ENCODE assay signal across 11 mouse cellular contexts in the genomic region with DNA sequence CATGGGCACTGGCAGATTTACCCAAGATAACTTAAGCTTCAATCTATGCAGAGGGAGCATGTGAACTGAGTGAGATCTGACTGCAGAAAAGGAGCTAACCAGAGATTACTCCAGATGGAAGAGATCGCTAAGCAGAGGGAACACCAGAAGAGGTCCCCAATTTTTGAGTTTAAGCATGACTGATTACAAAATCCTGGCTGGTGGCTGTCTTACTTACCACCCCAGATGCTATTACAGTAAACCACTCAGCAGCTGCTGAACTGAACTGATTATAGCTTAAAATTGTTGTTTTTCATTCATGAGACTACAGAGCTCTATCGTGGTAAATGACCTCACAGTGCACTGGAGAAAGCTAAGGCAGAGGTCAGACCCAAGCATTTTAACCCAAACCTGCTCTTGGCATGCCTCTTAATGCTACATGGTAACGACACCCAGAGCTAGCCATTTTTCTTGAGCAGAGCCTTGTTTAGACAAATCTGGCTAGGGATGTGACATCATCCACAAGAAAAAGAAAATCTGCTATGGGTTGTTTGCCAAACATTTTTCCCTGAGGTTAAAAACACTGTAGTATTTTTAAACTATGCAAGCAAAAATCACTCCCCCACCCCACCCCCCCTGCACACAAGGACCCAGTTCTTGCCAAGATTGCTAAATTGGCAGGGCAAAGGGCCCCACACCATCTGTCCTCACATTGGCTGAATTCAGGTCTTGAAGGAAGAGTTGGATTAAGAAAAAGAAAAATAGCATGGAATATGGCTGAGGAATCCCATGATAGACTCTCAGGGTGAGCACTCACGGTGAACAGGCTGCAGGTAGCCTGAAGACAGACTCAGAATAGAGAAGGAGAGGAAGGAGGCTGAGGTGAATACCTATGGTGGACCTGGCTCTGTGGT. TPM values are rescaled to one million over a fixed set of nuclear protein-coding genes. Genes with fewer than 3 reads are reported as not detected.
DNase-seq lines count a peak whose midpoint lies in the region; ATAC-seq and TF ChIP-seq lines count a peak whose summit lies in the region.
"Had no signal": no experiment of that assay in that cellular context is flagged by ENCODE, and none has a peak within 500 bp of the region (broad histone marks: within the 10 kb centered on the region; RNA-seq: fewer than 3 reads in every experiment).

No protein-coding gene starts in this region.

- H3K27ac ChIP-seq in midbrain, postnatal 0 days (ENCODE audit: low read depth, low read length): no peak overlapping the region
- no peak overlapping the region for H3K27ac ChIP-seq in midbrain, embryonic 13.5 days
- H3K27ac ChIP-seq in hindbrain, embryonic 16.5 days (ENCODE audit: low read depth, low read length): no peak overlapping the region
- no peak overlapping the region for H3K27ac ChIP-seq in stomach, embryonic 15.5 days
- H3K27ac ChIP-seq in kidney, embryonic 14.5 days (ENCODE audit: low read depth, low read length): no peak overlapping the region
- H3K27ac ChIP-seq in midbrain, embryonic 16.5 days (ENCODE audit: low read length): no peak overlapping the region
- H3K27ac ChIP-seq: liver, embryonic 14.5 days had no signal

- H3K9ac ChIP-seq in midbrain, postnatal 0 days (replicated peaks; ENCODE audit: low read length, poor library complexity, severe bottlenecking): no peak overlapping the region
- no peak overlapping the region for H3K9ac ChIP-seq in midbrain, embryonic 13.5 days (replicated peaks)
- H3K9ac ChIP-seq in hindbrain, embryonic 16.5 days (ENCODE audit: low read depth, low read length): no peak overlapping the region
- no peak overlapping the region for H3K9ac ChIP-seq in stomach, embryonic 15.5 days
- H3K9ac ChIP-seq in kidney, embryonic 14.5 days (ENCODE audit: low read depth, low read length): no peak overlapping the region
- H3K9ac ChIP-seq in midbrain, embryonic 16.5 days (ENCODE audit: low read depth, low read length): no peak overlapping the region
- H3K9ac ChIP-seq: liver, embryonic 14.5 days had no signal

- no peaks in the 10 kb centered on the region for H3K4me1 ChIP-seq in midbrain, postnatal 0 days (ENCODE audit: insufficient read depth, low read length)
- H3K4me1 ChIP-seq in midbrain, embryonic 13.5 days (replicated peaks): peaks cover 6% of the 10 kb centered on the region; the same call in 1 of the 2 replicates
- no peaks in the 10 kb centered on the region; the same call in 1 of the 2 replicates for H3K4me1 ChIP-seq in hindbrain, embryonic 16.5 days (ENCODE audit: control insufficient read depth, insufficient read depth, low read depth, low read length)
- 0 out of 2 replicates have a peak, but pooled peaks cover 4% of the 10 kb centered on the region for H3K4me1 ChIP-seq in stomach, embryonic 15.5 days
- no peaks in the 10 kb centered on the region for H3K4me1 ChIP-seq in kidney, embryonic 14.5 days (ENCODE audit: control insufficient read depth, insufficient read depth, low read length)
- no peaks in the 10 kb centered on the region for H3K4me1 ChIP-seq in midbrain, embryonic 16.5 days (ENCODE audit: control insufficient read depth, insufficient read depth, low read length)

- 66% methylated on average over 4 of the region's 4 CpGs for whole genome bisulfite sequencing in midbrain, postnatal 0 days
- WGBS in midbrain, embryonic 13.5 days: 80% methylated on average over 4 of the region's 4 CpGs
- WGBS in hindbrain, embryonic 16.5 days: 54% methylated on average over 4 of the region's 4 CpGs
- WGBS in stomach, embryonic 15.5 days: 47% methylated on average over 4 of the region's 4 CpGs
- 53% methylated on average over 4 of the region's 4 CpGs for WGBS in kidney, embryonic 14.5 days
- 67% methylated on average over 4 of the region's 4 CpGs for WGBS in midbrain, embryonic 16.5 days

- no peak for DNase-seq in frontal cortex, postnatal 25 days (ENCODE audit: low spot score in 2 of 2)
- DNase-seq in midbrain, postnatal 0 days (ENCODE audit: low spot score): peak; percentile 61

- no peak overlapping the region for H3K4me2 ChIP-seq in midbrain, postnatal 0 days (ENCODE audit: low read depth, low read length, poor library complexity, severe bottlenecking)
- H3K4me2 ChIP-seq in midbrain, embryonic 13.5 days (replicated peaks): no peak overlapping the region
- no peak overlapping the region for H3K4me2 ChIP-seq in hindbrain, embryonic 16.5 days (ENCODE audit: low read length)
- no peak overlapping the region for H3K4me2 ChIP-seq in stomach, embryonic 15.5 days
- no peak overlapping the region for H3K4me2 ChIP-seq in kidney, embryonic 14.5 days (replicated peaks; ENCODE audit: low read depth, low read length)
- no peak overlapping the region for H3K4me2 ChIP-seq in midbrain, embryonic 16.5 days (ENCODE audit: low read length)

- H3K4me3 ChIP-seq in midbrain, postnatal 0 days (ENCODE audit: low read depth, low read length): no peak overlapping the region
- H3K4me3 ChIP-seq in midbrain, embryonic 13.5 days (replicated peaks): no peak overlapping the region
- no peak overlapping the region for H3K4me3 ChIP-seq in hindbrain, embryonic 16.5 days (ENCODE audit: low read length)
- no peak overlapping the region for H3K4me3 ChIP-seq in stomach, embryonic 15.5 days (replicated peaks)
- H3K4me3 ChIP-seq in kidney, embryonic 14.5 days (ENCODE audit: low read length): no peak overlapping the region
- H3K4me3 ChIP-seq in midbrain, embryonic 16.5 days (ENCODE audit: low read depth, low read length): no peak overlapping the region

- H3K27me3 ChIP-seq in midbrain, postnatal 0 days (ENCODE audit: insufficient read depth, low read length): no peaks in the 10 kb centered on the region
- H3K27me3 ChIP-seq in midbrain, embryonic 13.5 days: no peaks in the 10 kb centered on the region; the same call in 1 of the 2 replicates
- H3K27me3 ChIP-seq in hindbrain, embryonic 16.5 days (replicated peaks; ENCODE audit: control insufficient read depth, insufficient read depth, low read length): no peaks in the 10 kb centered on the region
- H3K27me3 ChIP-seq in stomach, embryonic 15.5 days (replicated peaks): no peaks in the 10 kb centered on the region
- H3K27me3 ChIP-seq in kidney, embryonic 14.5 days (ENCODE audit: control insufficient read depth, insufficient read depth, low read length): no peaks in the 10 kb centered on the region
- H3K27me3 ChIP-seq in midbrain, embryonic 16.5 days (ENCODE audit: control insufficient read depth, insufficient read depth, low read depth, low read length): no peaks in the 10 kb centered on the region

- H3K36me3 ChIP-seq in midbrain, postnatal 0 days (ENCODE audit: insufficient read depth, low read length): no peaks in the 10 kb centered on the region
- H3K36me3 ChIP-seq in midbrain, embryonic 13.5 days: no peaks in the 10 kb centered on the region
- H3K36me3 ChIP-seq in hindbrain, embryonic 16.5 days (ENCODE audit: control insufficient read depth, insufficient read depth, low read length): no peaks in the 10 kb centered on the region
- H3K36me3 ChIP-seq in stomach, embryonic 15.5 days: no peaks in the 10 kb centered on the region
- no peaks in the 10 kb centered on the region for H3K36me3 ChIP-seq in kidney, embryonic 14.5 days (ENCODE audit: control insufficient read depth, insufficient read depth, low read length)
- no peaks in the 10 kb centered on the region for H3K36me3 ChIP-seq in midbrain, embryonic 16.5 days (ENCODE audit: control insufficient read depth, insufficient read depth, low read length)

- peak; percentile 62 for ATAC-seq in frontal cortex, adult (ENCODE audit: low TSS enrichment)
- peak; percentile 19; the same call in 1 of the 2 replicates for ATAC-seq in midbrain, postnatal 0 days (ENCODE audit: low FRiP score)
- ATAC-seq in midbrain, embryonic 13.5 days: no peak
- peak; percentile 64 for ATAC-seq in hindbrain, embryonic 16.5 days
- ATAC-seq in stomach, embryonic 15.5 days (ENCODE audit: insufficient read depth, low FRiP score, low read depth): peak; percentile 56; the same call in 1 of the 2 replicates
- no peak for ATAC-seq in kidney, embryonic 14.5 days (ENCODE audit: low FRiP score, low TSS enrichment)
- no peak for ATAC-seq in midbrain, embryonic 16.5 days

- H3K9me3 ChIP-seq in midbrain, postnatal 0 days (ENCODE audit: low read length): no peaks in the 10 kb centered on the region
- no peaks in the 10 kb centered on the region for H3K9me3 ChIP-seq in midbrain, embryonic 13.5 days
- no peaks in the 10 kb centered on the region for H3K9me3 ChIP-seq in hindbrain, embryonic 16.5 days (ENCODE audit: control insufficient read depth, low read length)
- no peaks in the 10 kb centered on the region for H3K9me3 ChIP-seq in stomach, embryonic 15.5 days
- no peaks in the 10 kb centered on the region for H3K9me3 ChIP-seq in kidney, embryonic 14.5 days (ENCODE audit: control insufficient read depth, low read length)
- H3K9me3 ChIP-seq in midbrain, embryonic 16.5 days (replicated peaks; ENCODE audit: control insufficient read depth, low read length, poor library complexity, severe bottlenecking): no peaks in the 10 kb centered on the region

- TF ChIP-seq CTCF in midbrain, postnatal 0 days (IDR thresholded peaks at IDR 0.05): no peak

RNA-seq across cellular contexts. Expression of a gene that starts 5.4 kb away (rescaled TPM):
- total RNA-seq in midbrain, postnatal 0 days (2014; rRNA removed): not detected in 2 replicates
- 0.10 and 0.11 TPM in 2 replicates for polyA plus RNA-seq in midbrain, postnatal 0 days (2015; fragmentation: Nextera tagmentation; extraction: Ambion mirVana)
- polyA plus RNA-seq in midbrain, embryonic 13.5 days (2015; fragmentation: Nextera tagmentation; extraction: Ambion mirVana): 0.12 and 0.24 TPM in 2 replicates
- polyA plus RNA-seq in hindbrain, embryonic 16.5 days (2015; fragmentation: Nextera tagmentation; extraction: Ambion mirVana): 0.20 TPM in 1 of 2 replicates, not detected in the other
- polyA plus RNA-seq in stomach, embryonic 15.5 days (2015; fragmentation: Nextera tagmentation; extraction: Ambion mirVana): 0.24 and 0.30 TPM in 2 replicates
- polyA plus RNA-seq in kidney, embryonic 14.5 days (2014; fragmentation: Nextera tagmentation; extraction: Ambion mirVana): not detected in 2 replicates
- polyA plus RNA-seq in midbrain, embryonic 16.5 days (2015; fragmentation: Nextera tagmentation; extraction: Ambion mirVana): 0.14 and 0.16 TPM in 2 replicates
- polyA plus RNA-seq: C2C12; gonadal fat pad, adult 2 months had no signal

Comparison
In these comparisons a context has a peak if more than half of its experiments do, and no peak if none do; other contexts are left out.
1. ATAC-seq: peak in frontal cortex, adult (single experiment), midbrain, postnatal 0 days (single experiment), hindbrain, embryonic 16.5 days (single experiment) and stomach, embryonic 15.5 days (single experiment); none in midbrain, embryonic 13.5 days (single experiment), kidney, embryonic 14.5 days (single experiment) and midbrain, embryonic 16.5 days (single experiment).